Mouse (Mus musculus) neural tube, embryonic 13.5 days (tissue): ENCODE measurements at regions not wholly inside any gene's neighbourhood (a gene's known extent, or its start where the extent isn't known, plus 50 kb on each side); places are given as distances from the start of the nearest gene placed in this dataset.

ENCODE experiments used
- ATAC-seq: fragments of 200-750 bp; cut with Nextera tagmentation; 2 replicates; pipeline ENCODE4 v1.8.0; 2017; ENCODE audit warnings: low read depth, mild to moderate bottlenecking, moderate TSS enrichment, moderate library complexity
- H3K27ac ChIP-seq: fragments of 300-500 bp; sonication (generic); replicated peaks from 2 replicates; pipeline ENCODE4 v1.5.1; 2015; ENCODE audit warnings: moderate library complexity, mild to moderate bottlenecking, inconsistent platforms
- H3K27me3 ChIP-seq: fragments of 300-500 bp; sonication (generic); 2 replicates; pipeline ENCODE4 v1.6.1; 2015; ENCODE audit warnings: mild to moderate bottlenecking, inconsistent platforms
- H3K36me3 ChIP-seq: fragments of 300-500 bp; sonication (generic); 2 replicates; pipeline ENCODE4 v1.6.1; 2015; ENCODE audit warnings: mild to moderate bottlenecking, inconsistent platforms
- H3K4me1 ChIP-seq: fragments of 300-500 bp; sonication (generic); replicated peaks from 2 replicates; pipeline ENCODE4 v1.6.1; 2015; ENCODE audit warnings: inconsistent platforms
- H3K4me2 ChIP-seq: fragments of 300-500 bp; sonication (generic); 2 replicates; pipeline ENCODE4 v1.6.1; 2015; ENCODE audit warnings: inconsistent platforms, mild to moderate bottlenecking, moderate library complexity
- H3K4me3 ChIP-seq: fragments of 300-500 bp; sonication (generic); 2 replicates; pipeline ENCODE4 v1.5.1; 2015; ENCODE audit warnings: mild to moderate bottlenecking, inconsistent platforms
- H3K9ac ChIP-seq: fragments of 300-500 bp; sonication (generic); 2 replicates; pipeline ENCODE4 v1.6.1; 2015; ENCODE audit warnings: moderate library complexity, mild to moderate bottlenecking, inconsistent platforms
- H3K9me3 ChIP-seq: fragments of 300-500 bp; sonication (generic); 2 replicates; pipeline ENCODE4 v1.6.1; 2016; ENCODE audit warnings: inconsistent platforms
- WGBS: fragments of 180-500 bp; shearing (Covaris S2); methylation state at CpG from one replicate; pipeline ENCODE4 v1.1.7; 2015; 5-methylcytosine and 5-hydroxymethylcytosine counted together

- 81% methylated on average over 1 of the region's 1 CpGs for WGBS
- Histone ChIP-seq H3K4me2 (no peak overlapping the region), H3K27ac (peak overlapping the region; percentile 69; the same call in 1 of the 2 replicates), H3K9me3 (no peaks in the 10 kb centered on the region), H3K9ac (no peak overlapping the region), H3K4me1 (peaks cover 17% of the 10 kb centered on the region), H3K4me3 (no peak overlapping the region), H3K36me3 (no peaks in the 10 kb centered on the region), H3K27me3 (no peaks in the 10 kb centered on the region)
- no peak for ATAC-seq
Measured at GRCm38 (mm10) chr5:73885691-73886090, 182.5 kb downstream of the Usp46 start.

DNA sequence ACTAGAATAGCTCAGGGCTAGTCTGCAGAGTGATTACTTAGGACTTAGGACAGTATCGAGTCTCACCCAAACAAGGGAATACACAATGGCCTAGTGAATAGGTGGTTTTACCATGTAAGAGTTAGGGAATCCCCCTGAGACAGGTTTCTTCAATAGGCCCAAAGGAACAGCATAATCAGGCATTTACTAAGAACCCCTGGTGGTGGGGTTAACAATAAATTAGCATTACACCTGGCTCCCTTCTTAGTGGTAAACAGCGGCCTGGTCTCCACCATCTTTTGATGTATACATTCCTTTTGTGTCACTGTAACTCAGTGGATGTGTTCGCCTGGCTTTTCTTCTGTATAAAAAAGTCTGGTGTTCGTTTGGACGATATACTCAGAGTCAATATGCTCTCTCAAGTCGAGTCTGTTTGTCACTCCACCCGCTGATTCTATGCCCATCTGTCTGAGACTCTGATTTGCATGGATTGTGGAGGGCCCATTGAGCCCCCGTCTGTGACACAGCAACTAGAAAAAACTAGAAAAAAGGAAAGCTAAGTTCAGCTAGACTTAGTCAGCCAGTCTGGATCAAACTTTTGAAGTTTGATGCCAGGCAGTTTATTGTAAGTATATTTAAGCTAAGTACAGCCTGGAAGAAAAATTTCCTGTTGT is 180.8 kb downstream of the Usp46 start:
- WGBS = 59% methylated on average over 8 of the region's 8 CpGs
- no peak for ATAC-seq
- H3K36me3 ChIP-seq = no peaks in the 10 kb centered on the region
- H3K4me2 ChIP-seq = no peak overlapping the region
- no peaks in the 10 kb centered on the region for H3K9me3 ChIP-seq
- no peak overlapping the region for H3K9ac ChIP-seq
- H3K27ac ChIP-seq = no peak overlapping the region
- H3K4me3 ChIP-seq = no peak overlapping the region
- H3K4me1 ChIP-seq = peaks cover 11% of the 10 kb centered on the region
- H3K27me3 ChIP-seq = no peaks in the 10 kb centered on the region

- Histone ChIP-seq H3K4me1 (peaks cover 11% of the 10 kb centered on the region), H3K4me2 (no peak overlapping the region), H3K27ac (no peak overlapping the region), H3K27me3 (no peaks in the 10 kb centered on the region), H3K36me3 (no peaks in the 10 kb centered on the region), H3K4me3 (no peak overlapping the region), H3K9me3 (no peaks in the 10 kb centered on the region), H3K9ac (no peak overlapping the region)
- ATAC-seq = no peak
- 36% methylated on average over 2 of the region's 2 CpGs for WGBS
Measured at GRCm38 (mm10) chr5:73888391-73888790, 179.8 kb downstream of the Usp46 start.

DNA sequence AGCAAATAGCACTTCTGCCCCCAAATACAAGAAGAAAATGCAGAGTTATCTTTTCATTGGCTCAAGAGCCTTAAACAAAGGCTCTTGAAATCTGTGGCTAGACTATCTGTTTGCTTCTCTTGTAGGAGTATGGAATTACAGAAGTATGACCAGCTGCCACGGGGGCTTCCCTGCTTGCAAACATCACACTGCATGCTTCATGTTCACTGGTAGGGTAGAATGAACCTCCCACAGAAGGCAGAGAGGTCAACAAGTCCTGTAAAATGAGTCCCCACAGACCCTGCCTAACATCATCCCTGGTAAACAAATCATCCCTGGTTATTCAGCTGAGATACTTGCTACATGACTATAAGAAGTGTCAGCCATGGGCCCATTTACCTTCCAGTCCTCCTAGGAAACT is 178.9 kb downstream of the Usp46 start:
- no peak overlapping the region for H3K4me3 ChIP-seq
- H3K27me3 ChIP-seq = no peaks in the 10 kb centered on the region
- no peaks in the 10 kb centered on the region for H3K36me3 ChIP-seq
- no peak for ATAC-seq
- no peak overlapping the region for H3K27ac ChIP-seq
- WGBS = 69% methylated on average over 1 of the region's 1 CpGs
- H3K4me2 ChIP-seq = no peak overlapping the region
- no peak overlapping the region for H3K9ac ChIP-seq
- 0 out of 2 replicates have a peak, but pooled peaks cover 3% of the 10 kb centered on the region for H3K9me3 ChIP-seq
- H3K4me1 ChIP-seq = peaks cover 11% of the 10 kb centered on the region

- H3K27ac ChIP-seq = no peak overlapping the region
- ATAC-seq = no peak
- no peaks in the 10 kb centered on the region for H3K27me3 ChIP-seq
- H3K4me3 ChIP-seq = no peak overlapping the region
- no peak overlapping the region for H3K4me2 ChIP-seq
- no peak overlapping the region for H3K9ac ChIP-seq
- 74% methylated on average over 4 of the region's 4 CpGs for WGBS
- peaks cover 8% of the 10 kb centered on the region; the same call in 1 of the 2 replicates for H3K9me3 ChIP-seq
- H3K36me3 ChIP-seq = no peaks in the 10 kb centered on the region
- H3K4me1 ChIP-seq = no peaks in the 10 kb centered on the region
Measured at GRCm38 (mm10) chr5:73890942-73891341, 177.3 kb downstream of the Usp46 start.

GRCm38 (mm10) chr5:73891606-73892005 is 176.6 kb downstream of the Usp46 start:
- Histone ChIP-seq H3K27ac (no peak overlapping the region), H3K9ac (no peak overlapping the region), H3K4me3 (no peak overlapping the region), H3K4me1 (no peaks in the 10 kb centered on the region), H3K27me3 (no peaks in the 10 kb centered on the region), H3K36me3 (no peaks in the 10 kb centered on the region), H3K4me2 (no peak overlapping the region), H3K9me3 (peaks cover 8% of the 10 kb centered on the region; the same call in 1 of the 2 replicates)
- 86% methylated on average over 11 of the region's 11 CpGs for WGBS
- no peak for ATAC-seq

GRCm38 (mm10) chr5:73892440-73893225 is 175.6 kb downstream of the Usp46 start:
- H3K27me3 ChIP-seq = no peaks in the 10 kb centered on the region
- WGBS = 70% methylated on average over 4 of the region's 4 CpGs
- peaks cover 8% of the 10 kb centered on the region; the same call in 1 of the 2 replicates for H3K9me3 ChIP-seq
- no peak overlapping the region for H3K4me2 ChIP-seq
- no peak for ATAC-seq
- H3K36me3 ChIP-seq = no peaks in the 10 kb centered on the region
- no peak overlapping the region for H3K4me3 ChIP-seq
- H3K9ac ChIP-seq = no peak overlapping the region
- no peak overlapping the region for H3K27ac ChIP-seq
- H3K4me1 ChIP-seq = no peaks in the 10 kb centered on the region

DNA sequence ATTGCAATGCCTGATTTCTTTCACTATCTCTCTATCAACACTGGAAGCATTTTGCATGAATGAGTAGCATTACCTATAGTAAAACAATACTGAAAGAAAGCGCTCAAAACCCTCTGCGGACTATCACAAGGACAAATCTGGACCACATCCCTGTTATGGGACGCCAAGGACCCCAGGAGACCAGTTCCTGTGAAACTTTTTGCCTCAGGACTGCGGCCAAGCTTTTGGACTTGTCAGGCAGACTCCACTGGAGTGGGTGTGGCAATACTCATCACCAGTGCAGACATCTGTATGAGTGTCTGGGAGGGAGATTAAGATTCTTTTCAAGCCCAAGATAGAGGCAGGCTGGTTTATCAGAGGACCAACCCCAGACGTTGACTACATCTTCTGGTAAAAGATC is 173.0 kb downstream of the Usp46 start:
- Histone ChIP-seq H3K4me2 (no peak overlapping the region), H3K9ac (no peak overlapping the region), H3K27ac (no peak overlapping the region), H3K27me3 (no peaks in the 10 kb centered on the region), H3K4me3 (no peak overlapping the region), H3K36me3 (no peaks in the 10 kb centered on the region), H3K4me1 (no peaks in the 10 kb centered on the region), H3K9me3 (peaks cover 8% of the 10 kb centered on the region; the same call in 1 of the 2 replicates)
- 93% methylated on average over 5 of the region's 5 CpGs for WGBS
- no peak for ATAC-seq

DNA sequence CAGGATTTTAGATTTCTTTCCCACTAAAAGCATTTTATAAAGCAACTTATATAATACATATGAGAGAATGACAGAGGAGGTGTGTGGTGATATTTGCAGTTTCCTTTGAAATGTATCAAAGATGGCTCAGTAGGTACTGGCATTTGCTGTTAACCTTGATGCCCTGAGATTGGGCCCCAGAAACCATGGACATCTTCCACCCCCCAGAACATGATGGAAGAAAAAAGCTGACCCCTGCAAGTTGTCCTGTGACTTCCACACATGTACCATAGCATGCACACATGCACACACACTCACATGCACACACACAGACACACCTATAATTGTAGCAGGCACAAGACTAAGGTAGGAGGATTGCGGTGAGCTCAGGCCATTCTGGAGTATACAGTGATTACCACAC is 171.4 kb downstream of the Usp46 start:
- H3K4me2 ChIP-seq = no peak overlapping the region
- no peak overlapping the region for H3K27ac ChIP-seq
- H3K9me3 ChIP-seq = peaks cover 8% of the 10 kb centered on the region; the same call in 1 of the 2 replicates
- no peak for ATAC-seq
- no peaks in the 10 kb centered on the region for H3K36me3 ChIP-seq
- no peaks in the 10 kb centered on the region for H3K27me3 ChIP-seq
- H3K4me3 ChIP-seq = no peak overlapping the region
- no peaks in the 10 kb centered on the region for H3K4me1 ChIP-seq
- WGBS = 97% methylated on average over 1 of the region's 1 CpGs
- H3K9ac ChIP-seq = no peak overlapping the region

DNA sequence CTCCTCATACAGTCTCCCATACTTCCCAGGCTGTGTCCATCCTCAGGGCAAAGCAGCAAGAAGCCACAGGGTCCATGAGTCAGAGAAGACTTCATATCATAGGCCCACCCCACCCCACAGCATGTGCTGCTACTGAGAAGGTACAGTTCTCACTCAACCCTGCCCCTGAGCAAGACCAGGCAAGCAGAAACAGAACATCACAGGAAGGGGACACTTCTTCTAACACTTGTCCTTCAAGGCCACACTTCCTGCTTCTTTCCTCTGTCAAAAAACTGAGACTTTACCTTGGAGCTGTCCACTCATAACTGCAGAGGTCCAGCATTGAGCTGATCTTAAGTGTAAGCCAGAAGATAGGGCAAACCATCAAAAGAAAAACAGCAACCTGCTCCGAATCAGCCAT is 166.6 kb downstream of the Usp46 start:
- Histone ChIP-seq H3K4me1 (peaks cover 13% of the 10 kb centered on the region), H3K4me3 (no peak overlapping the region), H3K4me2 (no peak overlapping the region), H3K27ac (no peak overlapping the region), H3K27me3 (no peaks in the 10 kb centered on the region), H3K9ac (no peak overlapping the region), H3K36me3 (no peaks in the 10 kb centered on the region), H3K9me3 (no peaks in the 10 kb centered on the region)
- WGBS = 93% methylated on average over 1 of the region's 1 CpGs
- no peak for ATAC-seq

- no peaks in the 10 kb centered on the region for H3K36me3 ChIP-seq
- H3K27ac ChIP-seq = peak overlapping the region; percentile 61
- no peak overlapping the region for H3K4me3 ChIP-seq
- no peaks in the 10 kb centered on the region for H3K27me3 ChIP-seq
- ATAC-seq = no peak
- H3K4me1 ChIP-seq = peaks cover 13% of the 10 kb centered on the region
- H3K4me2 ChIP-seq = peak overlapping the region; percentile 3
- H3K9ac ChIP-seq = no peak overlapping the region
- H3K9me3 ChIP-seq = no peaks in the 10 kb centered on the region
- WGBS = 18% methylated on average over 7 of the region's 7 CpGs
Measured at GRCm38 (mm10) chr5:73902470-73903218, 165.6 kb downstream of the Usp46 start.

DNA sequence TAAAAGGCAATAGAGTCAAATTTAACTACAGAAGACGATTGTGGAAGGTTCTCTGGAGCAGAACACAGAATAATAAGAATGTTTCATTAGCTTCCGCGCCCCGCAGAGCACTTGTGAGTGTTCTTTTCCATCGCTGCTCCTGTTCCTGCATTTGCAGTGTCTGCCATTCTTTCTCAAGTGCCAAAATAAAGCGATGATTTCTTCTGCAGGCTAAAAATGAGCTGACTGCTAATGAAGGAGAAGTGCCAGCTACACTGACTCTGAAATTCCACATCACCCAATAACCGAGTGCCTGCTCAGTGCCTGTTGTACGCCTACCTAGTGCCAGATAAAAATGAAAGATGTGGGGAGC is 165.0 kb downstream of the Usp46 start:
- ATAC-seq = no peak
- Histone ChIP-seq H3K9me3 (no peaks in the 10 kb centered on the region), H3K9ac (no peak overlapping the region), H3K36me3 (no peaks in the 10 kb centered on the region), H3K27me3 (no peaks in the 10 kb centered on the region), H3K4me1 (peaks cover 13% of the 10 kb centered on the region), H3K4me2 (peak overlapping the region; percentile 3), H3K4me3 (no peak overlapping the region), H3K27ac (peak overlapping the region; percentile 61)
- WGBS = 24% methylated on average over 8 of the region's 8 CpGs
